Mouse (Mus musculus) heart, postnatal 10 days (tissue): Measurements from ENCODE around the gene Mtmr4. TPM values are rescaled to one million over a fixed set of nuclear protein-coding genes. Genes with fewer than 3 reads are reported as not detected.

ENCODE experiments used
- DNase-seq, 2 experiments: peaks; one replicate each; pipeline ENCODE4 v3.0.0; 2021
- intact Hi-C: fragments of 180-260 bp; cut with DNase I; formaldehyde crosslinking; loops from one replicate; pipeline ENCODE4 v1.15.1; 2025
- total RNA-seq, 2 experiments: library from RNA; stranded (reverse); gene quantifications; 2 replicates each; pipeline ENCODE4 v1.2.3; 2021

The Mtmr4 gene
- total RNA-seq, 2 experiments from 2014 or later: 14.5 to 15.1 TPM

GRCm38 (mm10) chr11:87581161-87581865 is 10.6 kb upstream of the Mtmr4 start:
- DNase-seq: no peak
- intact Hi-C loops: loop anchor here (5.0 kb wide), 1 partner anchor 59 kb away; no protein-coding TSS in a partner anchor

GRCm38 (mm10) chr11:87581933-87582710 is 9.8 kb upstream of the Mtmr4 start:
- intact Hi-C loops: loop anchor here (5.0 kb wide), 1 partner anchor 60 kb away; no protein-coding TSS in a partner anchor
- no peak for DNase-seq

- DNase-seq: no peak
- intact Hi-C loops: loop anchor here (5.0 kb wide), 1 partner anchor 61 kb away; no protein-coding TSS in a partner anchor
These were observed 8.5 kb upstream of the Mtmr4 start for GRCm38 (mm10) chr11:87583291-87584034.

- peak; percentile 68 to 70 for DNase-seq
- intact Hi-C loops: loop anchor here (5.0 kb wide), 1 partner anchor 63 kb away; no protein-coding TSS in a partner anchor
These were observed 7.1 kb upstream of the Mtmr4 start for GRCm38 (mm10) chr11:87584711-87585505.

- intact Hi-C loops: no loop called here
- no peak for DNase-seq
These were observed 4.6 kb upstream of the Mtmr4 start for GRCm38 (mm10) chr11:87587211-87587874.

- intact Hi-C loops: no loop called here
- peak in 1 of 2 experiments; percentile 8 for DNase-seq
These were observed 2.4 kb upstream of the Mtmr4 start for GRCm38 (mm10) chr11:87589605-87590004.

GRCm38 (mm10) chr11:87590841-87591525 is 979 bp upstream of the Mtmr4 start:
- peak; percentile 64 to 70 for DNase-seq
- intact Hi-C loops: no loop called here

GRCm38 (mm10) chr11:87592354-87592695 is 363 bp downstream of the Mtmr4 start:
- intact Hi-C loops: no loop called here
- DNase-seq: no peak

- no peak for DNase-seq
- intact Hi-C loops: no loop called here
These were observed 994 bp downstream of the Mtmr4 start for GRCm38 (mm10) chr11:87592713-87593598.

- DNase-seq: peak; percentile 86 to 90
- intact Hi-C loops: no loop called here
These were observed 3.4 kb downstream of the Mtmr4 start for GRCm38 (mm10) chr11:87595327-87595841.

GRCm38 (mm10) chr11:87595976-87596375 is 4.0 kb downstream of the Mtmr4 start:
- no peak for DNase-seq
- intact Hi-C loops: no loop called here

GRCm38 (mm10) chr11:87596492-87596891 is 4.5 kb downstream of the Mtmr4 start:
- intact Hi-C loops: no loop called here
- DNase-seq: no peak

- DNase-seq: no peak
- intact Hi-C loops: no loop called here
These were observed 5.1 kb downstream of the Mtmr4 start for GRCm38 (mm10) chr11:87597061-87597460.

GRCm38 (mm10) chr11:87599395-87600089 is 7.6 kb downstream of the Mtmr4 start:
- DNase-seq: no peak
- intact Hi-C loops: no loop called here

GRCm38 (mm10) chr11:87600322-87600853 is 8.4 kb downstream of the Mtmr4 start:
- intact Hi-C loops: no loop called here
- no peak for DNase-seq

- intact Hi-C loops: no loop called here
- no peak for DNase-seq
These were observed 10.3 kb downstream of the Mtmr4 start for GRCm38 (mm10) chr11:87602234-87602633.

GRCm38 (mm10) chr11:87603571-87603970 is 11.6 kb downstream of the Mtmr4 start:
- intact Hi-C loops: no loop called here
- no peak for DNase-seq
